Mouse (Mus musculus): ENCODE results near the gene Wdfy3. TPM values are rescaled to one million over a fixed set of nuclear protein-coding genes. Genes with fewer than 3 reads are reported as not detected.

The Wdfy3 gene
- polyA plus RNA-seq, 1 experiment from 2014 or later = 17.2 TPM

DNA sequence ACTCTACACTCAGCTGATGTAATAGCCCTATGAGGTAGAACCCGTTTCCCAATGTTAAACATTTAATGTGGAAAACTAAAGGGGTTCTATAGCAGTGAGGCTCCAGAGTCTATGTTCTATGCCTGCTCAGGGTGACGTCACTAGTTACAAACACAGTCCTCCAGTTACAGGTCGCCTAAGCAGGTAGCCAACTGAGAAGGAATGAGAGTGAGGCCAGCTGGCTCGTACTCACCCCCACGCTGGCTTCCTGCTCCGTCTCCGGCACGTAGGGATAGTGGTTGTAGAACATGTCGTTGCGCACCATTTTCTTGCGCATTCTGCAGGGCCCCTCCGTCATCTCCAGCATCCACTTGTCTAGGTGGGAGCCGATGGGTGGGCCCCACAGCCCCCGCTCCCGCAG, 187.5 kb downstream of the Wdfy3 start:
- 96% methylated on average over 15 of the region's 15 CpGs for WGBS
- Histone ChIP-seq H3K36me3 (replicated peaks) (peaks cover 100% of the 10 kb centered on the region), H3K4me1 (no peaks in the 10 kb centered on the region), H3K4me3 (no peak overlapping the region), H3K27me3 (replicated peaks; ENCODE audit: low read depth, poor library complexity, severe bottlenecking) (no peaks in the 10 kb centered on the region), H3K9me3 (no peaks in the 10 kb centered on the region), H3K27ac (replicated peaks) (no peak overlapping the region)
- no peak for DNase-seq (ENCODE audit: low spot score)

DNA sequence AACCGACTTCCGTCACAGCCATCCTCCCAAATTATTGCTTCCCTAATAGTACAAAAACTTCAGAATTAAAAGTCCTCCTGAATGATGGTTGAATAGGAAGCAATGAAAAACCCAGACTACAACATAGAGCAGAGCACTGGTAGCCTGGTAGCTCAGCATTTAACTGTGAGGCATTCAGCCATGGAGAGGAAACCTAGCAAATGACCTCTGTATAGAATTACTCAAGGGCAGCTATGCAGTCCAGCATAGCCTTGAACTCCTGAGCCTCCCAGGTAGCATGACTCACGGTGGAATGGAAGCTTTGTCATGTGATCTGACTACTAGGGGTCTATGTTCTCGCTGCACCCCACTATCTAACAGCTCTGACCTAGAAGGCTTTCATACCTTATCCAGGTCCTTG, 189.8 kb downstream of the Wdfy3 start:
- Histone ChIP-seq H3K27ac (replicated peaks) (no peak overlapping the region), H3K4me3 (no peak overlapping the region), H3K27me3 (replicated peaks; ENCODE audit: low read depth, poor library complexity, severe bottlenecking) (no peaks in the 10 kb centered on the region), H3K9me3 (no peaks in the 10 kb centered on the region), H3K36me3 (replicated peaks) (peaks cover 97% of the 10 kb centered on the region), H3K4me1 (no peaks in the 10 kb centered on the region)
- no peak for DNase-seq (ENCODE audit: low spot score)
- WGBS = 93% methylated on average over 4 of the region's 4 CpGs

DNA sequence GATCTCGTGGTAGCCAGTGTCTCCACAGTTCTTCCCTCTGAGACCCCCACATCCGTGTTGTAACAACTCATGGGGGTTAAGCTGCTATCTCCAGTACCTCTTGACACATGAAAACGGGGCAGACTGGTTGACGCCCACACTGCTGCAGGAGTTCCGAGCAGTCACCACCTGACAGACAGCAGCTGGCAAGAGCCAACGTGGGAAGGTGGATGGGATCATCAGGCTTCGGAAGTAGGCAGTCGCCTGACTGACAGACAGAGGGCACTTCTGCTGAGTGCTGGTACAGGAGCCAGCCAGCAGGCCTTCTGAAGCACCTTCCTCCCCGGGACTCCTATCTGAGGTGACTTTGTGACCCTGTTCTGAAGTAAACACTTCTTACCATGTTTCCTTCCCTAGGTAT, 191.3 kb downstream of the Wdfy3 start:
- H3K4me1 ChIP-seq = no peaks in the 10 kb centered on the region
- H3K4me3 ChIP-seq = no peak overlapping the region
- peaks cover 97% of the 10 kb centered on the region for H3K36me3 ChIP-seq (replicated peaks)
- H3K27me3 ChIP-seq (replicated peaks; ENCODE audit: low read depth, poor library complexity, severe bottlenecking) = no peaks in the 10 kb centered on the region
- H3K9me3 ChIP-seq = no peaks in the 10 kb centered on the region
- no peak overlapping the region for H3K27ac ChIP-seq (replicated peaks)
- 88% methylated on average over 9 of the region's 9 CpGs for WGBS
- no peak for DNase-seq (ENCODE audit: low spot score)

DNA sequence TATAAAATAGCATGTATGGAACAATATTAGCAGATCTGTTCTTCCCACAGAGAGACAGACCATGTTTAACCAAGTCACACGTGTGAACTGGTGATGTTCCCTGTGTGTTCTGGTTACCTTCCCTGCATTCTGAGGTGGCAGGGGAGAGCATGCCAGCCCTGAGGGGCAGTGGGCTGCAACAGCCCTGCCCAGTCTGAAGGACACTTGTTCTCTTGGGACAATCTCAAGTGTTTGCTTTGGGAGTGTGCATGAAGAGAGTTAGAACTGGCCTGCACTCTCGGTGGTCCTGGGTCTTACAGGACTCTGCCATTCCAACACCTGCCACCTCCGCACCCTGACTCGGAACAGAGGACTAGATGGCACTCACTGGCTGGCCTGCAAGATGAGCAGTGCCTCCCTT, 193.5 kb downstream of the Wdfy3 start:
- no peak overlapping the region for H3K27ac ChIP-seq (replicated peaks)
- DNase-seq (ENCODE audit: low spot score) = no peak
- no peak overlapping the region for H3K4me3 ChIP-seq
- no peaks in the 10 kb centered on the region for H3K9me3 ChIP-seq
- WGBS = 88% methylated on average over 4 of the region's 4 CpGs
- H3K27me3 ChIP-seq (replicated peaks; ENCODE audit: low read depth, poor library complexity, severe bottlenecking) = no peaks in the 10 kb centered on the region
- H3K36me3 ChIP-seq (replicated peaks) = peaks cover 97% of the 10 kb centered on the region
- no peaks in the 10 kb centered on the region for H3K4me1 ChIP-seq

DNA sequence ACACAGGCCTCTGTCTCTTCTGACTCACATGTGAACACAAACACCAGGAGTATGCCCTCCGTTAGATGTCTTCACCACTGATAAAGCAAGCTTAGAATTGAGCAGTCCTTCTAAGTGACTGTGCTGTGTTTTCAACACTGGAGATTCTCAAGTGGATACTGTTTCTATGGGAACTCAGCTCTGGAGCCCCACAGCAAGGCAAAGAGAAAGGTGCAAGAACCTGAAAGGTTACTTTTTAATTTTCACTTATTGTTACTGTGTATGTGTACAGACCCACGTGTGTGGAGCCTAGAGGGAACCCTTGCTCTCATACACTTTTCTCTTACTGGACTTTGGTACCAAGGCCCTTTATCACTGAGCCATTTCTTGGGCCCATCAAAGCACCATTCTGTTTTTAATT, 203.0 kb downstream of the Wdfy3 start:
- 88% methylated on average over 2 of the region's 2 CpGs for WGBS
- H3K36me3 ChIP-seq (replicated peaks) = peaks cover 98% of the 10 kb centered on the region
- no peak overlapping the region for H3K27ac ChIP-seq (replicated peaks)
- no peaks in the 10 kb centered on the region for H3K27me3 ChIP-seq (replicated peaks; ENCODE audit: low read depth, poor library complexity, severe bottlenecking)
- H3K9me3 ChIP-seq = no peaks in the 10 kb centered on the region
- no peak for DNase-seq (ENCODE audit: low spot score)
- no peak overlapping the region for H3K4me3 ChIP-seq
- no peaks in the 10 kb centered on the region for H3K4me1 ChIP-seq

DNA sequence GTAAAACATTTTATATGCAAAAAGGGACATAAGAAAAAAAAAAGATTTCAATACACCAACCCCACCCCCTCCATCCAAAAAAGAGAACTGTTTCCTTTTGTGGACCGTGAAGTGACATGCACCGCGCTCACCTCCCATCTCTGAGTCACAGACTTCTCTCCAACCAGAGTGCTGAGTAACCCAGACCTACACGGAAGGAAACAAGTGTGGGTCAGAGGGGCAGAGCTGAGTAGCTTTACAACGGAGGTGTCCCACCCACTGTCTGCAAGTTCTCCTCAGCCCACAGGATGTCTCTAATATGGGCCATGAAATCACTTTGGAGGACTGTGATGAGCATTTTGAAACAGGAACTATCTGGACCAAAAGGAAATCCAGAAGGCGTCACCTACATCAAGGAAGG, 205.8 kb downstream of the Wdfy3 start:
- no peak for DNase-seq (ENCODE audit: low spot score)
- Histone ChIP-seq H3K4me1 (no peaks in the 10 kb centered on the region), H3K4me3 (no peak overlapping the region), H3K36me3 (replicated peaks) (peaks cover 97% of the 10 kb centered on the region), H3K27me3 (replicated peaks; ENCODE audit: low read depth, poor library complexity, severe bottlenecking) (no peaks in the 10 kb centered on the region), H3K27ac (replicated peaks) (no peak overlapping the region), H3K9me3 (no peaks in the 10 kb centered on the region)
- 94% methylated on average over 6 of the region's 6 CpGs for WGBS

DNA sequence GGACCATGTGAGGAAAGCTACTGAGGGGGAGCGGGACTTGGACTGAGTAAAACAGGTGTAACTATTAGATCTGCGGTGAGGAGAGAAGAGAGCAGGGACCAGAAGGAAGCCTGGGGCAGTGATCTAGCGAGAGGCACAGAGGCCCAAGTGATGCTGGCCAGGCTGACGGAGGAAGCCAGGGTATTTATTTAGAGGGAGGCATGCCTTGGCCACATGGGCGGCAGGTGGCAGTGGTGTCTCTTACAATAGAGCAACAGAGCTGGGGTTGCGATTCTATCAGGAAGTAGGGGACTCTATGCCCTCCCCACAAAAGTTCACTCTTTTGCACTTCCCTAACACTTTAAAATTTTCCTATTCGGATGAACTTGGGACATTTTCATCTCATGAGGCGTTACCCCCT, 207.1 kb downstream of the Wdfy3 start:
- H3K27me3 ChIP-seq (replicated peaks; ENCODE audit: low read depth, poor library complexity, severe bottlenecking) = no peaks in the 10 kb centered on the region
- peaks cover 97% of the 10 kb centered on the region for H3K36me3 ChIP-seq (replicated peaks)
- DNase-seq (ENCODE audit: low spot score) = no peak

DNA sequence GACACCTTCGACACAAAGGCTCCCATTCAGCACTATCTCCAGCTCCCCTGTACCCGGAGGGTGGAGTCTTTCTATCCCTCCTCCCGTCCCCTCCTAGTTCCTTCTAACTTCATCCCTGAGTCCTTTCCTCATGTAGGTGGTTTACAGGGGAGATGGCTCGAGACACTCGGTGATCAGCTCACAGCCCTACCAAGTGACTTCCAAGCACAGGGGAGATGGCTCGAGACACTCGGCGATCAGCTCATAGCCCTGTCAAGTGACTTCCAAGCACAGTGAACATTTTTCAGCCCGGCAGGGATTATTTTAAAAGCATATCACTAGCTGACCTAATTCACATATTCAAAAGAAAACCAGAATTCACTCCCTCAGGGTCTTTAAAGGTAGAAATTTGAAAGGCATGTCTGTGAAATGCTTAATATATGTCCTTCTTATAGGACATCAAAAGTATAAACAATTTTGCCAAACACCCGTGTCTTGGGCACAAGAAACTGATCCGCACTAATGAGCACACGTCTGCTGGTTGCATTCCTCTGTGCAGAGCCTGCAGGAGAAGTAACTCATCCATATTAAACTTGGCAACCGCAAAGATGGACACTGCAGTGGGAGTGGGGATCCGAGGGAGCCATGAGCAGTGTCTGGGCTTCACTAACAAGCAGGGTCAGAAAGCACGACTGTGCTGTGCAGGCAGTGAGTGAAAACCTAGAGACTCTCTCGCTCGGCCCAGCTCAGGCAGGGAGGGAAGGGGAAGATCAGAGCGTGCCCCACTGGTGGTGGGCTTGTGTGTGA, 207.7 kb downstream of the Wdfy3 start:
- 87% methylated on average over 18 of the region's 18 CpGs for WGBS
- no peak for DNase-seq (ENCODE audit: low spot score)

More for the DNA sequence above, 207.1 kb downstream of the Wdfy3 start:
- Histone ChIP-seq H3K9me3 (no peaks in the 10 kb centered on the region), H3K4me3 (no peak overlapping the region), H3K4me1 (no peaks in the 10 kb centered on the region), H3K27ac (replicated peaks) (no peak overlapping the region)
- WGBS = 84% methylated on average over 8 of the region's 8 CpGs

DNA sequence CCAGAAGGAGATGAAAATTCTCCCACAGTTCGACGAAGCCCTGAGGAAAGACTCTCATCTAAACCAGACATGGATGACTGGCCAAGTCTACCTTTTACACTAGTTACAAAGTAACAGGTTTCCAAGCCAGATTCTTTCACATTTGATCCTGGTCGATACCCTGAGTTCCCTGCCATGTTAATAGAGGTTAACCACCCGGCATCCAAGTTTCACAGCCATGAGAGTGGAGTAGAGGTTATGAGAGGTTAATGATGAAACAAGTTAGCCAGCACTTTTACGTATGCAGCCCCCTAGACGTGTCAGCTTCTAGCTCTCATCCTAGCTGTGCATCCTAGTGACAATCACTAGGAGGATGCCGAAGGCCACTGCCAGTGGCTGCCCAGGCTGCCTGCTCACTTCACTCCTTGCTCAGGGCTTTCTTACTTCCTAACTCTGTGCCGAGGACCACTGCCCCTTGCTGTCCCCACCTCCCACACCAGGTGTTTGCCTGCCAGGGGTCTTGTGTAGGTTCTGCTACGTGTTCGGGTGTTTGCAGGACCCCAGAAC, 210.8 kb downstream of the Wdfy3 start:
- WGBS = 93% methylated on average over 10 of the region's 10 CpGs
- Histone ChIP-seq H3K9me3 (no peaks in the 10 kb centered on the region), H3K36me3 (replicated peaks) (peaks cover 99% of the 10 kb centered on the region), H3K4me1 (no peaks in the 10 kb centered on the region), H3K27ac (replicated peaks) (no peak overlapping the region), H3K4me3 (no peak overlapping the region), H3K27me3 (replicated peaks; ENCODE audit: low read depth, poor library complexity, severe bottlenecking) (no peaks in the 10 kb centered on the region)
- no peak for DNase-seq (ENCODE audit: low spot score)

More for the DNA sequence above, 207.7 kb downstream of the Wdfy3 start:
- Histone ChIP-seq H3K36me3 (replicated peaks) (peaks cover 97% of the 10 kb centered on the region), H3K27ac (replicated peaks) (no peak overlapping the region), H3K27me3 (replicated peaks; ENCODE audit: low read depth, poor library complexity, severe bottlenecking) (no peaks in the 10 kb centered on the region), H3K4me1 (no peaks in the 10 kb centered on the region), H3K9me3 (no peaks in the 10 kb centered on the region), H3K4me3 (no peak overlapping the region)

DNA sequence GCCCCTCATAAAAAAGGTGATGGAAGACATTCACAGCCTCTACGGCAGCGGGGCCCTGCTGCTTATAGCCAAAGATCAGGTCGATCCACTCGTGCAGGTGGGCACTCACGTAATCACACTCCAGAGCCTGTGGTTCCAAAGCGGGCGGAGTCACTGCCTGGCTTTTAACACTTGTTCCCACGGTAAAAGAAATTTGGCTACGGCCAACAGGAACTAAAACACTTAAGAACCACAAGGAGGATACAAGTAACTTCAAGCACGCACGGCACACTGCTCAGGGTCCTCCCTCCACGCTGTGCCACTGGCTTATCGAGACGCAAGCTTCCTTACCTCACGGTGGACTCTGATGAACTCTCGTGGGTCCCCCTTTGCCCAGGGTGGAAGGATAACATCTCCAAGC, 214.2 kb downstream of the Wdfy3 start:
- Histone ChIP-seq H3K27ac (replicated peaks) (no peak overlapping the region), H3K9me3 (no peaks in the 10 kb centered on the region), H3K27me3 (replicated peaks; ENCODE audit: low read depth, poor library complexity, severe bottlenecking) (no peaks in the 10 kb centered on the region), H3K4me1 (no peaks in the 10 kb centered on the region), H3K36me3 (replicated peaks) (peaks cover 99% of the 10 kb centered on the region), H3K4me3 (no peak overlapping the region)
- no peak for DNase-seq (ENCODE audit: low spot score)
- 96% methylated on average over 16 of the region's 16 CpGs for WGBS

DNA sequence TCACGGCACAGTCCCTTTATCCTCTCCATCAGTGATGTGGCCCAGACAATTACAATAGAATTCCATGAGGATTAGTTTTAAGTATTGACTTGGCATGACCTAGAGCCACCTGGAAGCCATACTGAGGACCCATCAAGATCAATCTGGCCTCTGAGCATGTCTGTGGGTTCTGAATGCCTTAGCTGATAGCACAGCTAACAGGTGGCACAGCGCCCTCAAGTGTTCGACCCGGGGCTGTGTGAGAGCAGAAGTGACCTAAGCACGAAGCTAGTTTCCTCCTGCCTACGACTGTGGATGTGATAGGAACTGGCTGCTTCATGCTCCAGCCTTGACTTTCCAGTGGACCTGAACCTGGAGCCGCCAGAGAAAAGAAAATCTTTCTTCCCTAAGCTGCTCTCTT, 215.1 kb downstream of the Wdfy3 start:
- Histone ChIP-seq H3K27me3 (replicated peaks; ENCODE audit: low read depth, poor library complexity, severe bottlenecking) (no peaks in the 10 kb centered on the region), H3K36me3 (replicated peaks) (peaks cover 99% of the 10 kb centered on the region), H3K9me3 (no peaks in the 10 kb centered on the region), H3K4me3 (no peak overlapping the region), H3K27ac (replicated peaks) (no peak overlapping the region), H3K4me1 (no peaks in the 10 kb centered on the region)
- DNase-seq (ENCODE audit: low spot score) = no peak
- 86% methylated on average over 7 of the region's 7 CpGs for WGBS

DNA sequence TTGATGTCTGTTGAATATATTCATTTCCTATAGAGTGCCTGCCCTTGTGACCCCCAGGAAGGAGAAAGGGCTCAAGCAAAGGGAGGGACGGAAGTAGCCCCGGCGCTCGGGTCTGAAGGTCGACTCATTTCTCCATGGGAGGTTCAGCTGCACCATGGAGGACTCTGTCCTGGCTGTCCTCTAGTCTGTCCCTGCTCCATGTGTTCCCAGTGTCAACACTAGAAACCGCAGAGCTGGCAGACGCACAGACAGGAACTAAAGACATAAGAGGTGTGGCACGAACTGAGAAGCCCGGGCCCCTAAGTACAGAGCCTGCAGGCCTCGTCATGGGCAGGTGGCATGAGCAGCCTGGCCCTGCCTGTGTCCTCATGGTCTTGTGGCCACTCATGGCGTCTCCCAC, 215.6 kb downstream of the Wdfy3 start:
- no peaks in the 10 kb centered on the region for H3K27me3 ChIP-seq (replicated peaks; ENCODE audit: low read depth, poor library complexity, severe bottlenecking)
- WGBS = 95% methylated on average over 11 of the region's 11 CpGs
- no peaks in the 10 kb centered on the region for H3K4me1 ChIP-seq
- H3K27ac ChIP-seq (replicated peaks) = no peak overlapping the region
- H3K4me3 ChIP-seq = no peak overlapping the region
- peaks cover 99% of the 10 kb centered on the region for H3K36me3 ChIP-seq (replicated peaks)
- no peaks in the 10 kb centered on the region for H3K9me3 ChIP-seq
- no peak for DNase-seq (ENCODE audit: low spot score)

DNA sequence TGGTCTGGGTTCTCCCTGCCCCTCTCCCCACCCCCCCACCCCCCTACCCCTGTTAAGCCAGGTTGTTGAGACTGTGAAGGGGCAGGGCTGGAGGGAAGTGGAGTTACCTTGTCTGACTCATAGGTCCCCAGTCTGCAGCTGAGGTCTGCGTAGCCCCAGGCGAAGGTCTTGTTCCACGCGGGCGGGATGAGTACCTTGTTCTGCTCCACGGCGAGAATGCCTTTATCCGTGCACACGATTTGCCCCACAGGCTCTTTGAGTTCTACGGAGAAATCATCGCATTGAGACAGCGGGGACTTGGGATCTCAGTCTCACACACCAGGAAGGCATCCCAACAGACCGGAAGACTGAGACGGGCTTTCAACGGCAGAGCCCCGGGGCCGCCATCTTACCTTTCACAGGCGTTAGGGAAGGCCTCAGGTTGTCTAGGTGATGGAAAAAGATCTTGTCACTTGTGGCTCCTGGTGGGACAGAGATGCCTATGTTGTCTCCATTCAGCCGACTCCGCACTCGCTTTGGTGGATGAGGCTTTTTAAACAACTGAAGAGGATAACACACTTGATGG, 217.5 kb downstream of the Wdfy3 start:
- no peak overlapping the region for H3K4me3 ChIP-seq
- WGBS = 94% methylated on average over 21 of the region's 21 CpGs
- peaks cover 99% of the 10 kb centered on the region for H3K36me3 ChIP-seq (replicated peaks)
- DNase-seq (ENCODE audit: low spot score) = no peak
- no peaks in the 10 kb centered on the region for H3K4me1 ChIP-seq
- H3K9me3 ChIP-seq = no peaks in the 10 kb centered on the region
- no peak overlapping the region for H3K27ac ChIP-seq (replicated peaks)
- H3K27me3 ChIP-seq (replicated peaks; ENCODE audit: low read depth, poor library complexity, severe bottlenecking) = no peaks in the 10 kb centered on the region
